15 mouse cellular contexts compared by ENCODE assay signal in genomic region chr10:40885432-40885831, GRCm38 (mm10). TPM values are rescaled to one million over a fixed set of nuclear protein-coding genes. Genes with fewer than 3 reads are reported as not detected.
DNase-seq lines count a peak whose midpoint lies in the region; ATAC-seq and TF ChIP-seq lines count a peak whose summit lies in the region.
"Had no signal": no experiment of that assay in that cellular context is flagged by ENCODE, and none has a peak within 500 bp of the region (broad histone marks: within the 10 kb centered on the region; RNA-seq: fewer than 3 reads in every experiment).

No protein-coding gene starts in this region.

- no peaks in the 10 kb centered on the region for H3K27me3 ChIP-seq in cerebellum, adult 2 months (ENCODE audit: control insufficient read depth, insufficient read depth, low read length)
- no peaks in the 10 kb centered on the region for H3K27me3 ChIP-seq in forebrain, embryonic 12.5 days
- H3K27me3 ChIP-seq in hindbrain, embryonic 15.5 days: no peaks in the 10 kb centered on the region
- H3K27me3 ChIP-seq in midbrain, postnatal 0 days (ENCODE audit: insufficient read depth, low read length): no peaks in the 10 kb centered on the region
- H3K27me3 ChIP-seq: embryonic facial prominence, embryonic 13.5 days had no signal

- TF ChIP-seq CTCF in cerebellum, adult 2 months (IDR thresholded peaks at IDR 0.05; ENCODE audit: borderline replicate concordance, insufficient read depth, low read depth, low read length): no peak
- TF ChIP-seq CTCF in midbrain, postnatal 0 days (IDR thresholded peaks at IDR 0.05): no peak

- no peak overlapping the region for H3K9ac ChIP-seq in forebrain, embryonic 12.5 days
- H3K9ac ChIP-seq in hindbrain, embryonic 15.5 days: no peak overlapping the region
- no peak overlapping the region for H3K9ac ChIP-seq in midbrain, postnatal 0 days (replicated peaks; ENCODE audit: low read length, poor library complexity, severe bottlenecking)
- H3K9ac ChIP-seq: embryonic facial prominence, embryonic 13.5 days had no signal

- TF ChIP-seq POLR2A in cerebellum, adult 2 months (IDR thresholded peaks at IDR 0.05; ENCODE audit: borderline replicate concordance, insufficient read depth, low read length): no peak

- ATAC-seq in forebrain, embryonic 12.5 days (ENCODE audit: low FRiP score): no peak
- no peak for ATAC-seq in hindbrain, embryonic 15.5 days (ENCODE audit: low FRiP score, low read depth)
- no peak for ATAC-seq in midbrain, postnatal 0 days (ENCODE audit: low FRiP score)
- no peak for ATAC-seq in erythroid progenitor cell, adult 5-6 weeks (replicated peaks; ENCODE audit: low FRiP score, poor library complexity, severe bottlenecking)
- ATAC-seq: lung, postnatal 0 days had no signal

- peaks cover 3% of the 10 kb centered on the region; the same call in 1 of the 2 replicates for H3K4me1 ChIP-seq in cerebellum, adult 2 months (ENCODE audit: control insufficient read depth, insufficient read depth, low read length)
- H3K4me1 ChIP-seq in forebrain, embryonic 12.5 days: peaks cover 17% of the 10 kb centered on the region
- peaks cover 26% of the 10 kb centered on the region for H3K4me1 ChIP-seq in hindbrain, embryonic 15.5 days (replicated peaks)
- peaks cover 6% of the 10 kb centered on the region; the same call in 1 of the 2 replicates for H3K4me1 ChIP-seq in midbrain, postnatal 0 days (ENCODE audit: insufficient read depth, low read length)

- WGBS in cerebellum, adult 2 months: 20% methylated on average over 7 of the region's 7 CpGs
- WGBS in forebrain, embryonic 12.5 days: 37% methylated on average over 7 of the region's 7 CpGs
- WGBS in hindbrain, embryonic 15.5 days: 45% methylated on average over 7 of the region's 7 CpGs
- 20% methylated on average over 7 of the region's 7 CpGs for WGBS in midbrain, postnatal 0 days

- H3K27ac ChIP-seq in cerebellum, adult 2 months (ENCODE audit: insufficient read depth, low read length): no peak overlapping the region
- H3K27ac ChIP-seq in forebrain, embryonic 12.5 days: no peak overlapping the region
- no peak overlapping the region for H3K27ac ChIP-seq in hindbrain, embryonic 15.5 days (replicated peaks)
- H3K27ac ChIP-seq in midbrain, postnatal 0 days (ENCODE audit: low read depth, low read length): no peak overlapping the region
- H3K27ac ChIP-seq: embryonic facial prominence, embryonic 13.5 days; heart, adult 2 months had no signal

- H3K36me3 ChIP-seq in forebrain, embryonic 12.5 days (replicated peaks): no peaks in the 10 kb centered on the region
- no peaks in the 10 kb centered on the region for H3K36me3 ChIP-seq in hindbrain, embryonic 15.5 days
- H3K36me3 ChIP-seq in midbrain, postnatal 0 days (ENCODE audit: insufficient read depth, low read length): no peaks in the 10 kb centered on the region
- H3K36me3 ChIP-seq: embryonic facial prominence, embryonic 13.5 days had no signal

- H3K4me3 ChIP-seq in cerebellum, adult 2 months (replicated peaks; ENCODE audit: insufficient read depth, low read depth, low read length): peak overlapping the region; percentile 29
- peak overlapping the region; percentile 25 for H3K4me3 ChIP-seq in forebrain, embryonic 12.5 days (replicated peaks)
- peak overlapping the region; percentile 34 for H3K4me3 ChIP-seq in hindbrain, embryonic 15.5 days
- peak overlapping the region; percentile 35 for H3K4me3 ChIP-seq in midbrain, postnatal 0 days (ENCODE audit: low read depth, low read length)
- H3K4me3 ChIP-seq: heart, adult 2 months had no signal

- H3K4me2 ChIP-seq in forebrain, embryonic 12.5 days: peak overlapping the region; percentile 47
- H3K4me2 ChIP-seq in hindbrain, embryonic 15.5 days: peak overlapping the region; percentile 52
- H3K4me2 ChIP-seq in midbrain, postnatal 0 days (ENCODE audit: low read depth, low read length, poor library complexity, severe bottlenecking): peak overlapping the region; percentile 53

- no peaks in the 10 kb centered on the region for H3K9me3 ChIP-seq in forebrain, embryonic 12.5 days
- no peaks in the 10 kb centered on the region for H3K9me3 ChIP-seq in hindbrain, embryonic 15.5 days
- no peaks in the 10 kb centered on the region for H3K9me3 ChIP-seq in midbrain, postnatal 0 days (ENCODE audit: low read length)
- H3K9me3 ChIP-seq: embryonic facial prominence, embryonic 13.5 days had no signal

- no peak for DNase-seq in cerebellum, adult 2 months
- DNase-seq in cerebellum, adult 18-20 months: no peak
- no peak for DNase-seq in midbrain, postnatal 0 days (ENCODE audit: low spot score)
- DNase-seq in spleen, postnatal 36 days (ENCODE audit: low spot score in 2 of 2): no peak
- no peak for DNase-seq in ovary, postnatal 10 days (ENCODE audit: low spot score)
- DNase-seq: cerebellum, postnatal 10 days; heart, adult 2 months; heart, postnatal 10 days; kidney, adult 2 months; retina, postnatal 1 day had no signal

RNA-seq across cellular contexts. Expression of gene Wasf1, which starts 2.2 kb away (rescaled TPM):
- 53.7 and 61.1 TPM in 2 replicates for polyA plus RNA-seq in cerebellum, adult 2 months (2012; rRNA removed)
- 62.5 and 72.4 TPM in 2 replicates for polyA plus RNA-seq in forebrain, embryonic 12.5 days (2016; fragmentation: Nextera tagmentation; extraction: Ambion mirVana)
- 101 and 122 TPM in 2 replicates for polyA plus RNA-seq in hindbrain, embryonic 15.5 days (2015; fragmentation: Nextera tagmentation; extraction: Ambion mirVana)
- 28.4 and 30.4 TPM in 2 replicates for total RNA-seq in midbrain, postnatal 0 days (2014; rRNA removed)
- polyA plus RNA-seq in midbrain, postnatal 0 days (2015; fragmentation: Nextera tagmentation; extraction: Ambion mirVana): 150 and 155 TPM in 2 replicates
- not detected in 2 replicates for total RNA-seq in erythroid progenitor cell, adult 5-6 weeks (2015; ENCODE audit: low replicate concordance)
- total RNA-seq in erythroid progenitor cell, adult 5-6 weeks (2017; ENCODE audit: low replicate concordance): not detected in 2 replicates

RNA-seq across cellular contexts. Expression of gene Cdc40, which starts 2.3 kb away (rescaled TPM):
- polyA plus RNA-seq in cerebellum, adult 2 months (2012; rRNA removed): 20.6 and 24.1 TPM in 2 replicates
- 38.1 and 40.6 TPM in 2 replicates for polyA plus RNA-seq in forebrain, embryonic 12.5 days (2016; fragmentation: Nextera tagmentation; extraction: Ambion mirVana)
- polyA plus RNA-seq in hindbrain, embryonic 15.5 days (2015; fragmentation: Nextera tagmentation; extraction: Ambion mirVana): 22.4 and 22.6 TPM in 2 replicates
- total RNA-seq in midbrain, postnatal 0 days (2014; rRNA removed): 19.8 and 20.0 TPM in 2 replicates
- polyA plus RNA-seq in midbrain, postnatal 0 days (2015; fragmentation: Nextera tagmentation; extraction: Ambion mirVana): 12.7 and 13.7 TPM in 2 replicates
- 26.7 and 28.1 TPM in 2 replicates for total RNA-seq in erythroid progenitor cell, adult 5-6 weeks (2015; ENCODE audit: low replicate concordance)
- 15.7 and 15.8 TPM in 2 replicates for total RNA-seq in erythroid progenitor cell, adult 5-6 weeks (2017; ENCODE audit: low replicate concordance)
